Mouse (Mus musculus): ENCODE measurements at regions not wholly inside any gene's neighbourhood (a gene's known extent, or its start where the extent isn't known, plus 50 kb on each side); places are given as distances from the start of the nearest gene placed in this dataset.

GRCm38 (mm10) chr12:10266201-10266600 lies 103.6 kb upstream of the Nt5c1b start:
- DNase-seq (ENCODE audit: low spot score): no peak

GRCm38 (mm10) chr12:10272038-10272437 lies 97.7 kb upstream of the Nt5c1b start:
- no peak for DNase-seq (ENCODE audit: low spot score)

- peak; percentile 24 for DNase-seq (ENCODE audit: low spot score)
Measured at GRCm38 (mm10) chr12:10275226-10275625, 94.5 kb upstream of the Nt5c1b start.

- DNase-seq (ENCODE audit: low spot score): no peak
Measured at GRCm38 (mm10) chr12:10292646-10293045, 77.1 kb upstream of the Nt5c1b start.

- no peak for DNase-seq (ENCODE audit: low spot score)
Measured at GRCm38 (mm10) chr12:10305970-10306369, 63.8 kb upstream of the Nt5c1b start.

All from urinary bladder, postnatal 14 days (tissue).